ENCODE assay signal across 8 mouse cellular contexts in the genomic region with DNA sequence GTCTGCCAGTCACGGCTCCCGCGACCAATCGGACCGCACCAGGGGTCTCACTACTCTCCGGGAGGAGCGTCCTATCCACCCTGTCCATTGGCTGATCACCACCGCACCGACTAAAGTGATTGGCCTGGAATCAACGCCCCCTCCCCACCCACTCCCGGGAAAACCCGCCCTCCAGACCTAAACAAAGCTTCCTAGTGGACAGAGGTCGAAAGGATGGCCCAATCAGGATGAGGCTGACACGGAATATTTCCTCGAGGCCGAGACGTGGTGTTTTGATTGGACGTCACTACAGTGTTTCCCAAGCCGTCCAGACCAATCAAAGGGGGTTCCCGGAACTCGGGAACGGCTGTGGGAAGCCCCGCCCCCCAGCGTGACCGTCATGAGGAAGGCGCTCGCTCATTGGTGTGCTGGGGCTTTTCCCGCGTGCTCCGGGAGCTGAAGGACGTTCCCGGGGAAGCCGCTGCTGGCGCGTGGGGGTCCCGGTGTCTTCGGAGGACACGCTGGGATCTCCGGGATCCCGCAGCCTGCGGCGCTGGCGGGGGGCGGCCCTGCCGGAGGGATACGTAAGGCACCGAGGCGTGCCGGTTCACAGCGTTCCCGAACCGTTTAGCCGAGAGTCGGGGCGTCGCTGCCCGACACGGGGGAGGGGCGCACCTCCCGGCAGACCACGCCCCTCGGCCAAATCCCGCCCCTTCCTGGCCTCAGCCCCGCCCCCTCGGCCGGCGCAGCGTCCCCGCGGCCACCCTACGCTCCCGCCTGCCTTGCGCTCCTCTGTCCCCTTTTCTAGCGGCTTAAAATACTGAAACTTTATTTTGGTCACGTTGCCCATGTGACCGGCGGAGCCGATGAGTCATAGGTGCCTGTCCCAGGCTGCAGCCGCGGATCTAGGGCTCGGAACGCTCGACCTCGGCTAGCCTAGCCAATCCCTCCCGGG. TPM values are rescaled to one million over a fixed set of nuclear protein-coding genes. Genes with fewer than 3 reads are reported as not detected.
DNase-seq lines count a peak whose midpoint lies in the region; ATAC-seq and TF ChIP-seq lines count a peak whose summit lies in the region.

A gene (minus strand): TSS at position 71 of the 934 bp plus-strand sequence.

- peaks cover 28% of the 10 kb centered on the region for H3K4me1 ChIP-seq in embryonic facial prominence, embryonic 13.5 days
- H3K4me1 ChIP-seq in kidney, adult 2 months (ENCODE audit: control insufficient read depth, insufficient read depth, low read length) = peaks cover 3% of the 10 kb centered on the region; the same call in 1 of the 2 replicates
- H3K4me1 ChIP-seq in limb, embryonic 12.5 days (replicated peaks) = peaks cover 21% of the 10 kb centered on the region
- H3K4me1 ChIP-seq in midbrain, embryonic 15.5 days = peaks cover 36% of the 10 kb centered on the region
- no peaks in the 10 kb centered on the region; the same call in 1 of the 2 replicates for H3K4me1 ChIP-seq in spleen, adult 2 months (ENCODE audit: control insufficient read depth, insufficient read depth, insufficient read length)

- H3K36me3 ChIP-seq in embryonic facial prominence, embryonic 13.5 days = no peaks in the 10 kb centered on the region
- no peaks in the 10 kb centered on the region for H3K36me3 ChIP-seq in kidney, adult 2 months (ENCODE audit: control insufficient read depth, insufficient read depth, low read length)
- peaks cover 4% of the 10 kb centered on the region; the same call in 1 of the 2 replicates for H3K36me3 ChIP-seq in limb, embryonic 12.5 days
- no peaks in the 10 kb centered on the region for H3K36me3 ChIP-seq in midbrain, embryonic 15.5 days (replicated peaks)
- H3K36me3 ChIP-seq in spleen, adult 2 months (ENCODE audit: control insufficient read depth, insufficient read depth, low read length) = no peaks in the 10 kb centered on the region

- no peaks in the 10 kb centered on the region for H3K9me3 ChIP-seq in embryonic facial prominence, embryonic 13.5 days
- H3K9me3 ChIP-seq in limb, embryonic 12.5 days = no peaks in the 10 kb centered on the region
- no peaks in the 10 kb centered on the region for H3K9me3 ChIP-seq in midbrain, embryonic 15.5 days

- DNase-seq in 3134 (ENCODE audit: extremely low read depth, insufficient read length, low spot score) = peak; percentile 97
- DNase-seq in adrenal gland, postnatal 36 days = peak; percentile 99 to 100
- DNase-seq in heart, adult 18-20 months = peak; percentile 100
- peak; percentile 100 for DNase-seq in kidney, adult 2 months
- DNase-seq in spleen, adult 2 months (ENCODE audit: low read depth in 1 of 2, low spot score in 2 of 2) = peak; percentile 97 to 100

- peak within 1 kb of the TSS; percentile 83 for H3K9ac ChIP-seq in embryonic facial prominence, embryonic 13.5 days
- H3K9ac ChIP-seq in limb, embryonic 12.5 days (replicated peaks) = peak within 1 kb of the TSS; percentile 82
- H3K9ac ChIP-seq in midbrain, embryonic 15.5 days = peak within 1 kb of the TSS; percentile 75

- no peaks in the 10 kb centered on the region for H3K27me3 ChIP-seq in embryonic facial prominence, embryonic 13.5 days
- no peaks in the 10 kb centered on the region for H3K27me3 ChIP-seq in kidney, adult 2 months (replicated peaks; ENCODE audit: control insufficient read depth, insufficient read depth, low read length)
- no peaks in the 10 kb centered on the region; the same call in 1 of the 2 replicates for H3K27me3 ChIP-seq in limb, embryonic 12.5 days
- H3K27me3 ChIP-seq in midbrain, embryonic 15.5 days (replicated peaks) = no peaks in the 10 kb centered on the region
- H3K27me3 ChIP-seq in spleen, adult 2 months (ENCODE audit: control insufficient read depth, insufficient read depth, low read length) = no peaks in the 10 kb centered on the region

- under 1% methylated on average over 85 of the region's 85 CpGs for WGBS in embryonic facial prominence, embryonic 13.5 days
- WGBS in kidney, adult 2 months = under 1% methylated on average over 84 of the region's 85 CpGs
- under 1% methylated on average over 85 of the region's 85 CpGs for WGBS in limb, embryonic 12.5 days
- under 1% methylated on average over 83 of the region's 85 CpGs for WGBS in midbrain, embryonic 15.5 days
- WGBS in spleen, adult 2 months = under 1% methylated on average over 82 of the region's 85 CpGs

- ATAC-seq in embryonic facial prominence, embryonic 13.5 days (ENCODE audit: insufficient number of reproducible peaks, insufficient read depth, low FRiP score, low TSS enrichment, low read depth) = peak; percentile 98
- ATAC-seq in limb, embryonic 12.5 days (ENCODE audit: insufficient number of reproducible peaks, insufficient read depth, low FRiP score, low TSS enrichment, low read depth) = peak; percentile 99
- ATAC-seq in midbrain, embryonic 15.5 days (replicated peaks) = peak; percentile 98

- peak within 1 kb of the TSS; percentile 90 for H3K4me2 ChIP-seq in embryonic facial prominence, embryonic 13.5 days
- H3K4me2 ChIP-seq in limb, embryonic 12.5 days = peak within 1 kb of the TSS; percentile 91
- peak within 1 kb of the TSS; percentile 98 for H3K4me2 ChIP-seq in midbrain, embryonic 15.5 days

- H3K4me3 ChIP-seq in embryonic facial prominence, embryonic 13.5 days = peak within 1 kb of the TSS; percentile 80
- H3K4me3 ChIP-seq in kidney, adult 2 months (ENCODE audit: insufficient read depth, low read depth, low read length) = peak within 1 kb of the TSS; percentile 83
- H3K4me3 ChIP-seq in limb, embryonic 12.5 days (replicated peaks) = peak within 1 kb of the TSS; percentile 83
- H3K4me3 ChIP-seq in midbrain, embryonic 15.5 days = peak within 1 kb of the TSS; percentile 85
- peak within 1 kb of the TSS; percentile 91 for H3K4me3 ChIP-seq in spleen, adult 2 months (ENCODE audit: extremely low read depth, insufficient read depth, insufficient read length)

- H3K27ac ChIP-seq in embryonic facial prominence, embryonic 13.5 days = peak within 1 kb of the TSS; percentile 90
- peak within 1 kb of the TSS; percentile 93 for H3K27ac ChIP-seq in kidney, adult 2 months (ENCODE audit: insufficient read depth, low read depth, low read length)
- peak within 1 kb of the TSS; percentile 94 for H3K27ac ChIP-seq in limb, embryonic 12.5 days
- peak within 1 kb of the TSS; percentile 88 for H3K27ac ChIP-seq in midbrain, embryonic 15.5 days
- peak within 1 kb of the TSS; percentile 97 for H3K27ac ChIP-seq in spleen, adult 2 months (ENCODE audit: insufficient read depth, low read length)

- TF ChIP-seq POLR2A in kidney, adult 2 months (IDR thresholded peaks at IDR 0.05; ENCODE audit: low read depth, low read length) = peak; percentile 51
- TF ChIP-seq POLR2A in spleen, adult 2 months (IDR thresholded peaks at IDR 0.05; ENCODE audit: low read depth, low read length) = no peak

- TF ChIP-seq CTCF in kidney, adult 2 months (conservative IDR thresholded peaks at IDR 0.05; ENCODE audit: insufficient read depth, insufficient read length, low read depth, low read length) = no peak
- TF ChIP-seq CTCF in spleen, adult 2 months (IDR thresholded peaks at IDR 0.05; ENCODE audit: extremely low read depth, insufficient read depth, insufficient read length, insufficient replicate concordance) = no peak

RNA-seq across cellular contexts. Expression of the gene that starts here (rescaled TPM):
- total RNA-seq in adrenal gland, postnatal 36 days (2021) = 10 to 100 TPM; 28.7 to 33.3 TPM
- polyA plus RNA-seq in embryonic facial prominence, embryonic 13.5 days (2015; fragmentation: Nextera tagmentation; extraction: Ambion mirVana) = 96.2 and 106 TPM in 2 replicates
- total RNA-seq in heart, adult 18-20 months (2021) = 100 to 1,000 TPM; 207 to 208 TPM
- 7.7 and 7.8 TPM in 2 replicates for polyA plus RNA-seq in kidney, adult 2 months (2012; rRNA removed)
- polyA plus RNA-seq in limb, embryonic 12.5 days (2016; fragmentation: Nextera tagmentation; extraction: Ambion mirVana) = 106 and 122 TPM in 2 replicates
- polyA plus RNA-seq in midbrain, embryonic 15.5 days (2015; fragmentation: Nextera tagmentation; extraction: Ambion mirVana) = 145 and 156 TPM in 2 replicates
- polyA plus RNA-seq in spleen, adult 2 months (2012; rRNA removed) = 6.3 and 7.7 TPM in 2 replicates

Comparison
In these comparisons a context has a peak if more than half of its experiments do, and no peak if none do; other contexts are left out.
1. Peak in every context shown above with its lines: DNase-seq, ATAC-seq, H3K4me3 ChIP-seq and H3K27ac ChIP-seq.
2. RNA of the gene that starts here (total RNA-seq): 207 to 208 TPM in heart, adult 18-20 months; 28.7 to 33.3 TPM in adrenal gland, postnatal 36 days; every median in the first group is over 4 times any median in the second.
3. RNA of the gene that starts here (polyA plus RNA-seq): 145 to 156 TPM in midbrain, embryonic 15.5 days, 106 to 122 TPM in limb, embryonic 12.5 days and 96.2 to 106 TPM in embryonic facial prominence, embryonic 13.5 days; 7.7 to 7.8 TPM in kidney, adult 2 months and 6.3 to 7.7 TPM in spleen, adult 2 months; every median in the first group is over 10 times any median in the second.